In the genomic region with DNA sequence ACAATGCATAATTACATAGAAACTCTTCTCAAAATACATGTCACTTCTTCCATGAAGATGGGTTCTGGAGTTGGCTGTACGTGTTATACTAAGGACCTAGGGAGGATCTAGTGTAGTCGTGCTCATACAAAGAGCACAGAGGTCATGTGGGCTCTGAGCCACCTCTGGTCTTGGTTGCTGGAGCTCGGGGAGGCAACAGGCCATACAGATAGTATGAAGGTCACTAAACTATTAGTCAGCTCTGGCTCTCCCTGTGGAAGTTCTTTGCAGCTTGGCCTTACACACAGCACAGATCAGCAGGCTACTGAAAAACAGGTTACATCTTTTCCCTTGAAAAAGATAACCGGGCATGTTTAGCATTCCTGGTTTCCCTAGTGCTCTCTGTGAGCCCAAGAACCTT, we compare ENCODE assay signal across 19 mouse cellular contexts. TPM values are rescaled to one million over a fixed set of nuclear protein-coding genes. Genes with fewer than 3 reads are reported as not detected.
A peak's percentile ranks its signal among the peaks of the same experiment; 100 is the strongest.
DNase-seq lines count a peak whose midpoint lies in the region; ATAC-seq and TF ChIP-seq lines count a peak whose summit lies in the region.
"Had no signal": no experiment of that assay in that cellular context is flagged by ENCODE, and none has a peak within 500 bp of the region (broad histone marks: within the 10 kb centered on the region; RNA-seq: fewer than 3 reads in every experiment).

No protein-coding gene starts in this region.

- no peak for ATAC-seq in heart, postnatal 0 days (ENCODE audit: insufficient read depth, low read depth)
- ATAC-seq in forebrain, embryonic 15.5 days (replicated peaks) = no peak
- no peak for ATAC-seq in activated CD4-positive, CD25-positive, alpha-beta regulatory T cell, adult 4 months
- ATAC-seq: forebrain, embryonic 13.5 days; intestine, embryonic 16.5 days had no signal

- DNase-seq in heart, postnatal 0 days (ENCODE audit: low spot score) = peak; percentile 7
- no peak for DNase-seq in heart, postnatal 36 days
- DNase-seq in NIH3T3 (ENCODE audit: low read depth) (peak; percentile 5), R1 (ENCODE audit: low read depth, low spot score) (peak; percentile 11)
- DNase-seq in adrenal gland, postnatal 25 days = peak; percentile 21
- DNase-seq: cerebellum, adult 18-20 months; cerebellum, adult 9-11 months; cerebellum, postnatal 36 days; gastrocnemius, adult 2 months; gastrocnemius, postnatal 25 days; kidney, adult 2 months had no signal

- no peak overlapping the region for H3K27ac ChIP-seq in heart, postnatal 0 days (ENCODE audit: low read depth)
- H3K27ac ChIP-seq in forebrain, embryonic 15.5 days (replicated peaks) = no peak overlapping the region
- H3K27ac ChIP-seq: embryonic facial prominence, embryonic 10.5 days; forebrain, embryonic 13.5 days; gastrocnemius, adult 2 months; heart, embryonic 13.5 days; hindbrain, embryonic 10.5 days; hindbrain, embryonic 14.5 days had no signal

- intact Hi-C loops in heart, postnatal 36 days (cut with DNase I) = no loop called here

- WGBS in heart, postnatal 0 days = 53% methylated on average over 4 of the region's 4 CpGs
- 90% methylated on average over 4 of the region's 4 CpGs for WGBS in forebrain, embryonic 15.5 days

- H3K4me2 ChIP-seq in heart, postnatal 0 days (ENCODE audit: low read depth, low read length) = no peak overlapping the region
- no peak overlapping the region for H3K4me2 ChIP-seq in forebrain, embryonic 15.5 days (replicated peaks)
- H3K4me2 ChIP-seq: forebrain, embryonic 13.5 days; heart, embryonic 13.5 days; hindbrain, embryonic 14.5 days had no signal

- H3K4me1 ChIP-seq in heart, postnatal 0 days (ENCODE audit: control insufficient read depth, insufficient read depth) = no peaks in the 10 kb centered on the region
- no peaks in the 10 kb centered on the region for H3K4me1 ChIP-seq in forebrain, embryonic 15.5 days
- H3K4me1 ChIP-seq: embryonic facial prominence, embryonic 10.5 days; forebrain, embryonic 13.5 days; heart, embryonic 13.5 days; hindbrain, embryonic 10.5 days had no signal

- TF ChIP-seq CTCF in heart, postnatal 0 days (IDR thresholded peaks at IDR 0.05; ENCODE audit: low read depth) = no peak

- H3K36me3 ChIP-seq in heart, postnatal 0 days (replicated peaks; ENCODE audit: control insufficient read depth, insufficient read depth, low read length) = peaks cover 13% of the 10 kb centered on the region; the same call in 1 of the 2 replicates
- no peaks in the 10 kb centered on the region; the same call in 1 of the 2 replicates for H3K36me3 ChIP-seq in forebrain, embryonic 15.5 days

- no peaks in the 10 kb centered on the region for H3K27me3 ChIP-seq in heart, postnatal 0 days (ENCODE audit: control insufficient read depth, insufficient read depth, low read length)
- H3K27me3 ChIP-seq in forebrain, embryonic 15.5 days = no peaks in the 10 kb centered on the region
- H3K27me3 ChIP-seq: forebrain, embryonic 13.5 days; heart, embryonic 13.5 days had no signal

- no peak overlapping the region for H3K9ac ChIP-seq in heart, postnatal 0 days (replicated peaks; ENCODE audit: low read depth, low read length)
- no peak overlapping the region for H3K9ac ChIP-seq in forebrain, embryonic 15.5 days (replicated peaks)
- H3K9ac ChIP-seq: forebrain, embryonic 13.5 days; heart, embryonic 13.5 days; hindbrain, embryonic 14.5 days had no signal

- no peak overlapping the region for H3K4me3 ChIP-seq in heart, postnatal 0 days (ENCODE audit: low read depth, low read length)
- H3K4me3 ChIP-seq in forebrain, embryonic 15.5 days = no peak overlapping the region
- H3K4me3 ChIP-seq: embryonic facial prominence, embryonic 10.5 days; forebrain, embryonic 13.5 days; gastrocnemius, adult 2 months; heart, embryonic 13.5 days; hindbrain, embryonic 10.5 days had no signal

- TF ChIP-seq EP300 in heart, postnatal 0 days (IDR thresholded peaks at IDR 0.05; ENCODE audit: low read depth) = no peak

- no peaks in the 10 kb centered on the region for H3K9me3 ChIP-seq in heart, postnatal 0 days (replicated peaks; ENCODE audit: control insufficient read depth, low read length)
- no peaks in the 10 kb centered on the region for H3K9me3 ChIP-seq in forebrain, embryonic 15.5 days
- H3K9me3 ChIP-seq: embryonic facial prominence, embryonic 10.5 days; forebrain, embryonic 13.5 days; heart, embryonic 13.5 days; hindbrain, embryonic 10.5 days had no signal

RNA-seq across cellular contexts. Expression of a gene that starts 50.5 kb away (rescaled TPM):
- total RNA-seq in heart, postnatal 0 days (2014; rRNA removed; ENCODE audit: low replicate concordance) = 16.8 and 17.7 TPM in 2 replicates
- polyA plus RNA-seq in heart, postnatal 0 days (2015; fragmentation: Nextera tagmentation; extraction: Ambion mirVana) = 35.0 and 39.8 TPM in 2 replicates
- total RNA-seq in heart, postnatal 36 days (2021) = 10 to 100 TPM; 44.2 to 51.9 TPM
- 90.7 and 124 TPM in 2 replicates for total RNA-seq in adrenal gland, postnatal 25 days (2021)
- 38.8 and 39.1 TPM in 2 replicates for polyA plus RNA-seq in forebrain, embryonic 15.5 days (2015; fragmentation: Nextera tagmentation; extraction: Ambion mirVana)
- 10 to 100 TPM; 15.7 to 32.8 TPM for polyA plus RNA-seq in activated CD4-positive, CD25-positive, alpha-beta regulatory T cell, adult 4 months (2017; shearing (Covaris generic))

Comparison
In these comparisons a context has a peak if more than half of its experiments do, and no peak if none do; other contexts are left out.
1. DNase-seq: peak in heart, postnatal 0 days (single experiment), NIH3T3 (single experiment), R1 (single experiment) and adrenal gland, postnatal 25 days (single experiment); none in heart, postnatal 36 days (0 of 2).